Mouse (Mus musculus) mesoderm, embryonic 11.5 days (tissue): Measurements from ENCODE around the gene Lck.
A peak's percentile ranks its signal among the peaks of the same experiment; 100 is the strongest.
"Not testable (repeated sequence)": the region's sequence is repeated elsewhere in the genome, so short reads cannot be mapped to it uniquely, and the experiment has no call there.

Experiments
- DNase-seq: peaks from one replicate; pipeline ENCODE4 v3.0.0-alpha.2; 2012; ENCODE audit warnings: low read depth, low spot score

Lck gene

DNA sequence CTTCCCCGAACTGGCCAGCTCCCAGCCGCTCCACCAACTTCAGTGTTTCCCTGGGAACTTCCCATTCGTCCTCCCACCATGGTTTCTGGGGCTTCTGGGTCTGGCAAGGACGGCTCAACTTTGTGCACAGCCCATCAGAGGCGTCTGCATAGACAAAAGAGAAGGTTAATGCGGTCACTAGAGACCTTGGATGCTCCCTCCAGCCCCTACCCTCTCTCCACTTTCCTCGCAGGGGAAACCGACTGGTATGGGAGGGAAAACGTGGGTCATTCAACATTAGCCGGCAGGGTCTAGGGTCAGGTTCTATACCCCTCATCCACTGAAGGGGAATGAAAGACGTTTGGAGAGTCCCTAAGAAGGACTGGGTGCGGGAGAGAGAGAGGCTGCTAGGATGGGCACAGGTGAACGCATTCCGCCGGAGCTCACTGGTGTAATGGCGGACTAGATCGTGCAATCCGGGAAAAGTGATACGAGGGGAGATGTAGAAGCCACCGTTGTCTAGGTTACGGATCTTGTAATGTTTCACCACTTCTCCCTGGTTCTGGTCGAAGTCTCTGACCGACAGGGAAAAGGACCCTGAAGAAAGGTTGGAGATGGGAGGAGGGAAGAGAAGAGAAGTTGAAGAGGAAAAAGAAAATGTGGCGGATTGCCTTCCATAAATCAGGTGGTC is 17.4 kb downstream of the Lck start:
- DNase-seq, result no peak

GRCm38 (mm10) chr4:129555421-129555861 is 18.0 kb downstream of the Lck start:
- DNase-seq, result peak; percentile 73

- DNase-seq, result not testable (repeated sequence)
Observed at GRCm38 (mm10) chr4:129554512-129554911, 18.9 kb downstream of the Lck start.

DNA sequence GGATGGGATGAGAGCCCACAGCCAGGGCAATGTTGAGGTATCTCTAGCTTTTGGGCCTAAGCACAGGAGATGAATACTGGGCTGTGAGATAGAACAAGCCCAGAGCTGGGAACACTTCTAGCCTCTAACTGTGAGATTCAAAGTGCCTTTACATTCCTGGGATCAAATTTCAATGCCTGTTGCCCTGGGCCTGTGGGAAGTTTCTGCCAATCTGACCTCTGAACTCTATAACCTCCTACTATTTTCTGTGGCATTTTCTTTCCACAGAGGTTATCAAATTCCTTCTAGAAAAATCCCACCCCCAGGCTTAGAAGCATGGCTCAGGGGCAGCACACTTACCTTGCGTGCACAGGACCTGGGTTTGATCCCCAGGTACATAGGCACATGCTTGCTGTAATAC is 23.1 kb downstream of the Lck start:
- peak; percentile 36 for DNase-seq

DNA sequence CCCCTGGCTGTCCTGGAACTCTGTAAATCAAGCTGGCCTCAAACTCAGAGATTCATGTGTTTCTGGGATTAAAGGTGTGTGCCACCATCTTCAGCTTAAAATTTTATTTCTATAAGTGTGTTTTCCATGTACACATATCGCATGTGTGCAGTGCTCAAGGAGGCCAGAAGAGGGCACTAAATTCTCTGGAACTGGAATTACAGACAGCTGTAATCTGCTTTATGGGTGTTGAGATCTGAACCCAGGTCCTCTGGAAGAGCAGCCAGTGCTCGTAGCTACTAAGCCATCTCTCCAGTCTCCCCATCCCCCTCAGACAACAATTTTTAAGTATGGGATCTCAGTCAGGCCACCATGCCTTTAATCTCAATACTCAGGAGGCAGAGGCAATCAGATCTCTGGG is 24.1 kb downstream of the Lck start:
- peak; percentile 15 for DNase-seq

GRCm38 (mm10) chr4:129547631-129548030 is 25.8 kb downstream of the Lck start:
- not testable (repeated sequence) for DNase-seq

GRCm38 (mm10) chr4:129544106-129544505 is 29.3 kb downstream of the Lck start:
- DNase-seq, result no peak

DNA sequence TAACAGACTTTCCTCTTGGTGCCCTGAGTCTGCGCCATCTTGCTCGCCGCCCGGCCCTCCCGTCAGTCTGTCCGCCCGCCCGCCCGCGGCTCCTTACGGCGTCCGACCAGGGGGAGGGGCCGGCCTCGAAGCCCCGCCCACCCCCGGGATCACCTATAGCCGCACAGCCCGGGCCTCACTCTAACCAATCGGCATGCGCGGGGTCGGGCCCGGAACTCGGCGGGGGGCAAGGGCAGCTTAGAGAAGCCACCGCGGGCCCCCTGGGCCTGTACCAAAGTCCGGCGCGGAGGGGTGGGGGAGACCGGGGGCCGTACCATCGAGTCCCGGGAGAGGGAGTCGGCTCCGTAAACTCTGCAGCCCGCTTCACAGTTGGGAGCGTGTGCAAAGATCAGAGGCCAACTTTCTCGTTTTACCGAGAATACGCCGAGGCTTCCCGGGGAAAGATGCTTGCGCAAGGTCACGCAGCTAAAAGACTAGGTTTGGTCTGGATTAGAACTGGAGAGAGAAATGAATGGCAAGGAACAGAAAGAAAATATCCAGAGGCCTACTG is 30.8 kb downstream of the Lck start, which contains the start of gene Hdac1:
Gene Hdac1, minus strand, starts transcription at position 122 of the 550 bp plus-strand sequence.
- DNase-seq, result peak; percentile 98

DNA sequence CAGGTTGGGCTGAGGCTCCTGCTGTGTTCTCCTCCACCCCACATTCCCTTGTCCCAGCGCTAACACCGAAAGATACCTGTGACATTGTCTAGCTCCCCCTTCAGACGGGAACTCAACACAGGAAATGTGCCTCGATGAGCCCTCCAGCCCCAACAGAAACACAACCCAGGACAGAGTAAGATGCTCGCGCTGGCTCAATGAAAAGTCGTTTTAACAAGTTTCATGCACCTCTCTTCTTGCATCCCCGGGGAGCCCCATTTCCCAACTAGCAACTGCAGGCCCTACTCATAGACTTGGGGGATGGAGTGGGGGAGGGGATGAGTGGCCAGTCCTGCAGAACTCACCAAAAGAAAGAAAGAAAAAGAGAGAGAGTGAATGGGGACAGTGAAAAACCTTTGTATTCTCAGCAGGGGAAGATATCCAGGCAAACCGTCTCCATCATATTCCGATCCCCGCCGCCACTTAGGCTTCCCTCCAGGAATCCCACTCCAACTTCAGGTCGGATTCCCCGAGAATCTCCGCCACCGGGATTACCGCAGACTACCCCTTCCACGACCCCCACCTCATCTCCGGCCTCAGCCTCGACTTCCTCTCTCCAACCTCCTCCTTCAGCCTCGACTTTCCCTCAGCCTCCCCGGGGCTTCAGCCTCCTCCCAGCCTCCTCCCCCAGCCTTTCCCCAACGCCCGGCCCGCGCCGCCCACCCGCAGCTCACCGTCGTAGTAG is 31.4 kb downstream of the Lck start:
- no peak for DNase-seq

DNA sequence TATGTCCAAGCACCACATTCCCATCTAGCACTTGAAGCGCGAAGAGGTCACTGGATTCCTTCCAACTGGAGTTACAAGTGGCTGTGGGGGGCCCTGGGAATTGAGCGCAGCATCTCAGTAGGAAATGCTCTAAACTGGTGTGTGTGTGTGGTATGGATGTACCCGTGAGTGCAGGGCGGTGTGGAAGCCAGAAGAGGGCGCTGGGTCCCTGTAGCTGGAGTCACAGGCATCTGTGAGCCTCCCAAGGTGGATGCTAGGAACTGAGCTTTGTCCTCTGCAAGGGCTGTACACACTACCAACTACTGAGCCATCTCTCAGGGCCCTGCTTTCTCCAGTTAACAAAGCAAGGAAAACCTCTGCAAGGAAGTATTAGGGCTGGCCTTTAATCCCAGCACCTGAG is 33.4 kb downstream of the Lck start:
- no peak for DNase-seq

DNA sequence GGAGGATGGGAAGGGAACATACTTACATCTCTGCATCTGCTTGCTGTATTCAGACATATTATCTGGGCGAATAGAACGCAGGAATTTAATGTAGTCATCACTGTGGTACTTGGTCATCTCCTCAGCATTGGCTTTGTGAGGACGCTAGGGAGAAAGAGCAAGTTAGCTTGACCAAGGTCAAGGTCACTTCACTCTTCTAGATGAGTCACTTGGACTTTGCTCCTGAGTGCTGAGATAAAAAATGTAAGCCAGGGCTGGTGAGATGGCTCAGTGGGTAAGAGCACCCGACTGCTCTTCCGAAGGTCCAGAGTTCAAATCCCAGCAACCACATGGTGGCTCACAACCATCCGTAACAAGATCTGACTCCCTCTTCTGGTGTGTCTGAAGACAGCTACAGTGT is 44.5 kb downstream of the Lck start:
- not testable (repeated sequence) for DNase-seq

GRCm38 (mm10) chr4:129525889-129526288 is 47.6 kb downstream of the Lck start:
- DNase-seq, result no peak

DNA sequence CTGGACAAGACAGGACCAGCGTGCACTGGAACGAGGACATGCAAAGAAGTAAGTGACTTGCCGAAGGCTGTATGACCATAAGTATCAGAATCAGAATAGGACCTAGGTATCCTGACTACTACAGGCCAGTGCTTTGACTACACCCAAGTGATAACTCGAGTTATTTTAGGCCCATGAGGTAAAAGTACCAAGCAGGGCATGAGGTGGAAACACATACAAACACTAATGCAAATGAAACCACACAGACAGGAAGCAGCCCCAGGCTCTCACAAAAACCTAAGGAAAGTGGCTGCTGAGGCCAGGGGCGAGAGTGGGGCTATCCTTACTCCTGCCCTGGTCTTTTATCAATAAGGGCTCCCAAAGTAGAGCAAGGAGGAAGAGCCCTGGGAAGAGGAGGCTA is 48.1 kb downstream of the Lck start:
- no peak for DNase-seq

GRCm38 (mm10) chr4:129518519-129518918 is 54.9 kb downstream of the Lck start:
- no peak for DNase-seq

GRCm38 (mm10) chr4:129516925-129517324 is 56.5 kb downstream of the Lck start:
- DNase-seq, result no peak

- DNase-seq, result peak; percentile 77
Observed at GRCm38 (mm10) chr4:129514300-129514898, 59.0 kb downstream of the Lck start.

GRCm38 (mm10) chr4:129513891-129514290 is 59.5 kb downstream of the Lck start:
- DNase-seq, result no peak

DNA sequence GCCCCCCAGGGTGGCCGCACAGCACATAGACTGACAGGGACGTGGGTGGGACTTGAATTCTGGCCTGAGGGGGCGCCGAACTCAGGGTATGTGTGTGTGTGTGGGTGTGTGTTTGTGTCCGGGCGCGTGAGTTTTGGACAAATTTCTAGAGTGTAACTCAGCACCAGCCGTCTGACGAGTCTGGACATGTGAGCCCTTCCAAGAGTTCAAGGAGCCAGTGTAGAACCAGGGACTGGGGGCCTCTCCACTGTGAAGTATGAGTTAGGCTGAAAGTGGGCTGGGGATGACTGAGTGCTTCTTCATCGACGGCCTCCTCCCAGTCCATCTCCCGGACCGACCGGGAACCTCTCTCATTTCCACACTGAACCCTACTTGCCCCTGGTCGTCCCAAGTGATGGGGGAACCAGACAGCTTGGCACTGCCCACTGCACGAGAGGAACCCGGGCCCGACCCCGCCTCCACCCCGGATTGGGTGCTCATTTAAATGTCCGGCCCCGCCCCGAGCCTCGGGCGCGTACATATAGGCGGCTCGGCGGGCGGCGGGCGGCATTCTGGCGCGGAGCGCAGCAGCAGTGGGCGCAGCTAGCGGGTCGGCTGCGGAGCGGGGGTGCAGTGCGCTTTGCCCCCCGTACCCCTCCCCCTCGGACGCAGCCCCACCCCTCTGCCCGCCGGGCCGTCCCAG is 60.2 kb downstream of the Lck start, which contains the start of gene Marcksl1:
Gene Marcksl1, plus strand, starts transcription at position 496 of the 682 bp plus-strand sequence.
- peak; percentile 91 for DNase-seq

DNA sequence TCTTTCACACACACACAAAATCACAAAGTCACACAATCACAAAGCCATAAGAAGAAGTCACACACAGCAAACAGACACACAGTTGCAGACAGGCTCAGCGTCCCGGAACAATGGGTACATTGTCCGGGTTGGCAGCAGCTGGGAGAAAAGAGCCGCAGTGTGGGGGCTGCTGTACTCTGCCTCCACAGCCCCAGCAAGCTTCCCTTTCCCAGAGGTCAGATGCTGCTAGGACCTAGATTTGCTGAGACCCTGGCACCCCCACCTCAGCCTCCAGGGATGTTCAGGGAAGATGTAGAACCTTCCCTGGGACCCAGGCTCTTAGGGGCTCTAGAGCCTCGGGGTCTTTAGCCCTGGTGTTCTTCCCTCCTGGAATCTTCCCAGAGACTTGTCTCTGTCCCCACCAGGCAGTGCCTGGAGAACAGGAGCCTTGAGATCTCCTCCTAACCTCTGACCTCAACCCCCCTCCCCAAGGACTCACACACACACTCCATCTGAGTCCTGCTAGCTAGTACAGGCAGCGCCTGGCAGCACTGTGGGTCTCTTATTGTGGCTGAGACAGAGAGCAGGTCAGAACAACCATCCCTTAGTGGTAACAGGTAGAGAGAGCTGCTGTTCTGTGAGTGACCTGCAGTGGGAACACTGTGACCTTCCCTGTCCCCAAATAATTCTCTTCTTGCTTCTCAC is 61.9 kb downstream of the Lck start:
- no peak for DNase-seq

DNA sequence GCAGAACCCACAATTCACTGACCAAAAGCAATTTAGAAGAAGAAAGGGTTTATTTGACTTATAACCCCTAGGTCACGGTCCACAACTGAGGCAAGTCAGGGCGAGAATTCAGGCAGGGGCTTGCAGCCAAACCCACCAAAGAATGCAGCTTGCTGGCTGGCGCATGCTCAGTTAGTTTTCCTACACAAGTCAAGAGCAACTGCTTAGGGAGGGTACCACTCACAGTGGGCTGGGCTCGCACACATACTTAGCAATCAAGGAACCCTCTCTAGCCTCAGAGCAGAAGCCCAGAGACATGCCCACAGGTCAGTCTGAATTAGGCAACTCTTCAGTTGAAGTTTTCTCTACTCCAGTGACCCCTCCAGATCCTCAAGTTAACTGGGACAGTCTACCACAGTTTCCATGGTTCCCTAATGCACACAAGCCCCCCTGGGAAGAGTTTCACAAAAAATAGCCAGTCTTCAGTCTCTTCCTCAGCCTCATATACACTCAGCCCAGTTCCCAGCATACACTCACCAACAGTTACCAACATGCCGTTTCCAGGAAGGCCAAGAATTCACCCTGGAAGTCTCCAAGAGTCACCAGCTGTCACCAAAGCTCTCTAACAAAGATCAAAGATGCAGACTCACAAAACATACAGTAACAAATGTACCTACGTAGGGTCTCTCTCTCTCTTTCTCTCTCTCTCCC is 62.6 kb downstream of the Lck start:
- DNase-seq, result no peak

DNA sequence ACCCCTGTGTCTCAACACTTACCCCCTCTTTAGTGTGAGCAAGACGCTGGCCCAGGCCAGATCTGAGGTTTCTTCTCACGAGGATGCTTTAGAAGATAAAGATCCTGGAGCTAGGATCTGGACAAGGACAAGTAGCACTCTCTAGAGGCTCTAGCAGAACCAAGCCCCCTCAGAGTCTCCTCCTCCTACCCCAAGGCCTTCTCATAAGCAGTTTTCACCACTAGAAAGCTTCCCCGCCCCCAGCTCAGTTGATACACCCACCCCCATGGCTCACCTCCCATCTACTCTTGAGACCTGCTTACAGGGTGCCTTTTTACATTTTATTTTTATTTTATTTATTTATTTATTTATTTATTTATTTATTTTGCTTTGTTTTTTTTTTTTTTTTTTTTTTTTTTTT is 63.8 kb downstream of the Lck start:
- DNase-seq, result no peak
